Mouse (Mus musculus) liver, postnatal 0 days (tissue): ENCODE results near the gene Gm10378.
"Not testable (repeated sequence)": the region's sequence is repeated elsewhere in the genome, so short reads cannot be mapped to it uniquely, and the experiment has no call there.

ENCODE experiments used
- CTCF ChIP-seq: sonication (generic); IDR thresholded peaks from 2 replicates; pipeline ENCODE4 v1.5.1; 2016; ENCODE audit warnings: antibody characterized with exemption, low read depth
- EP300 ChIP-seq: IDR thresholded peaks from 2 replicates; pipeline ENCODE4 v1.6.1; 2016; ENCODE audit warnings: antibody characterized with exemption, low read depth, mild to moderate bottlenecking

DNA sequence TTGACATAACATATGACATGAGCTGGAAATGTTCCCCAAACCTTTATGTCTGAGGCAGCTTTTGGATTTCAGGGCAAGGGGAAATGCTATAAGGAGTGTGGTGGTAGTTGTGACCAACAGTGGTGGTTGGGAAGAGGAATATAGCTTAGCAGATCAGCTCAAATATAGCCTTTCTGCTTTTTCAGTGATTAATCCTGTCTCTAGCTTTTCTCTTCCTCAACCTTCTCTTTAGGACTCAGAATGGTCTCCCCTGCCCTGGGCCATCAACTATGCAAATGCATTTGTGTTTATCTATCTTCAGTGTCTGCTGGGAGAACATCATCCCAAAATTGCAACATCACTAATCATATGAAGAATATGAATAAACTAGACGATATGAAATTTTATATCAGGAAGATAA is at the start of gene Gm10378:
- not testable (repeated sequence) for TF ChIP-seq EP300, CTCF
